Comparison of ENCODE assay signal across 14 mouse cellular contexts in genomic region chr9:61388689-61389403, GRCm38 (mm10). TPM values are rescaled to one million over a fixed set of nuclear protein-coding genes. Genes with fewer than 3 reads are reported as not detected.
DNase-seq lines count a peak whose midpoint lies in the region; ATAC-seq and TF ChIP-seq lines count a peak whose summit lies in the region.
"Had no signal": no experiment of that assay in that cellular context is flagged by ENCODE, and none has a peak within 500 bp of the region (broad histone marks: within the 10 kb centered on the region; RNA-seq: fewer than 3 reads in every experiment).

No protein-coding gene starts in this region.

- H3K4me2 ChIP-seq in lung, embryonic 14.5 days = no peak overlapping the region
- no peak overlapping the region for H3K4me2 ChIP-seq in embryonic facial prominence, embryonic 11.5 days (ENCODE audit: low read depth, low read length)
- H3K4me2 ChIP-seq in kidney, embryonic 16.5 days (replicated peaks; ENCODE audit: low read depth, low read length) = no peak overlapping the region
- H3K4me2 ChIP-seq in midbrain, embryonic 14.5 days (ENCODE audit: low read length) = no peak overlapping the region
- H3K4me2 ChIP-seq: forebrain, embryonic 12.5 days; neural tube, embryonic 12.5 days had no signal

- no peaks in the 10 kb centered on the region for H3K9me3 ChIP-seq in lung, embryonic 14.5 days (ENCODE audit: low read depth, low read length)
- no peaks in the 10 kb centered on the region for H3K9me3 ChIP-seq in embryonic facial prominence, embryonic 11.5 days (replicated peaks; ENCODE audit: control insufficient read depth, low read length)
- no peaks in the 10 kb centered on the region for H3K9me3 ChIP-seq in kidney, embryonic 16.5 days (ENCODE audit: low read length)
- H3K9me3 ChIP-seq in midbrain, embryonic 14.5 days (ENCODE audit: control insufficient read depth, low read length) = no peaks in the 10 kb centered on the region
- H3K9me3 ChIP-seq: forebrain, embryonic 12.5 days; neural tube, embryonic 12.5 days had no signal

- TF ChIP-seq POLR2A in cerebellum, adult 2 months (IDR thresholded peaks at IDR 0.05; ENCODE audit: borderline replicate concordance, insufficient read depth, low read length) = no peak

- H3K36me3 ChIP-seq in lung, embryonic 14.5 days (ENCODE audit: insufficient read depth) = peaks cover 71% of the 10 kb centered on the region
- H3K36me3 ChIP-seq in embryonic facial prominence, embryonic 11.5 days (replicated peaks; ENCODE audit: control insufficient read depth, insufficient read depth, low read depth, low read length) = peaks cover 9% of the 10 kb centered on the region
- H3K36me3 ChIP-seq in kidney, embryonic 16.5 days (ENCODE audit: insufficient read depth, low read length) = peaks cover 31% of the 10 kb centered on the region
- H3K36me3 ChIP-seq in midbrain, embryonic 14.5 days (ENCODE audit: control insufficient read depth, insufficient read depth, low read length) = peaks cover 40% of the 10 kb centered on the region

- WGBS in lung, embryonic 14.5 days = 49% methylated on average over 14 of the region's 14 CpGs
- WGBS in embryonic facial prominence, embryonic 11.5 days = 47% methylated on average over 14 of the region's 14 CpGs
- 28% methylated on average over 14 of the region's 14 CpGs for WGBS in kidney, embryonic 16.5 days
- 44% methylated on average over 14 of the region's 14 CpGs for WGBS in midbrain, embryonic 14.5 days
- WGBS in cerebellum, adult 2 months = 66% methylated on average over 14 of the region's 14 CpGs

- H3K27me3 ChIP-seq in lung, embryonic 14.5 days (ENCODE audit: insufficient read depth, low read length) = peaks cover 4% of the 10 kb centered on the region; the same call in 1 of the 2 replicates
- H3K27me3 ChIP-seq in embryonic facial prominence, embryonic 11.5 days (ENCODE audit: control insufficient read depth, insufficient read depth, low read length) = no peaks in the 10 kb centered on the region
- no peaks in the 10 kb centered on the region for H3K27me3 ChIP-seq in kidney, embryonic 16.5 days (ENCODE audit: insufficient read depth, low read length)
- 0 out of 2 replicates have a peak, but pooled peaks cover 3% of the 10 kb centered on the region for H3K27me3 ChIP-seq in midbrain, embryonic 14.5 days (ENCODE audit: control insufficient read depth, insufficient read depth, low read length)
- H3K27me3 ChIP-seq in cerebellum, adult 2 months (ENCODE audit: control insufficient read depth, insufficient read depth, low read length) = no peaks in the 10 kb centered on the region
- H3K27me3 ChIP-seq: neural tube, embryonic 12.5 days had no signal

- no peak overlapping the region for H3K4me3 ChIP-seq in lung, embryonic 14.5 days (ENCODE audit: low read depth, low read length)
- no peak overlapping the region for H3K4me3 ChIP-seq in embryonic facial prominence, embryonic 11.5 days (ENCODE audit: low read depth, low read length)
- no peak overlapping the region for H3K4me3 ChIP-seq in kidney, embryonic 16.5 days (ENCODE audit: low read length)
- H3K4me3 ChIP-seq in midbrain, embryonic 14.5 days (replicated peaks; ENCODE audit: low read depth, low read length) = no peak overlapping the region
- no peak overlapping the region for H3K4me3 ChIP-seq in cerebellum, adult 2 months (replicated peaks; ENCODE audit: insufficient read depth, low read depth, low read length)
- H3K4me3 ChIP-seq: forebrain, embryonic 12.5 days; heart, adult 2 months; neural tube, embryonic 12.5 days had no signal

- H3K4me1 ChIP-seq in lung, embryonic 14.5 days (ENCODE audit: insufficient read depth) = peaks cover 17% of the 10 kb centered on the region
- peaks cover 15% of the 10 kb centered on the region for H3K4me1 ChIP-seq in embryonic facial prominence, embryonic 11.5 days (ENCODE audit: control insufficient read depth, insufficient read depth, low read length)
- peaks cover 74% of the 10 kb centered on the region for H3K4me1 ChIP-seq in kidney, embryonic 16.5 days (ENCODE audit: insufficient read depth, low read length)
- H3K4me1 ChIP-seq in midbrain, embryonic 14.5 days (ENCODE audit: control insufficient read depth, insufficient read depth, low read length) = peaks cover 75% of the 10 kb centered on the region
- peaks cover 37% of the 10 kb centered on the region for H3K4me1 ChIP-seq in cerebellum, adult 2 months (ENCODE audit: control insufficient read depth, insufficient read depth, low read length)

- no peak overlapping the region for H3K9ac ChIP-seq in lung, embryonic 14.5 days
- H3K9ac ChIP-seq in embryonic facial prominence, embryonic 11.5 days (replicated peaks; ENCODE audit: low read length) = no peak overlapping the region
- H3K9ac ChIP-seq in kidney, embryonic 16.5 days (replicated peaks; ENCODE audit: low read length) = no peak overlapping the region
- no peak overlapping the region for H3K9ac ChIP-seq in midbrain, embryonic 14.5 days (replicated peaks; ENCODE audit: low read length)
- H3K9ac ChIP-seq: forebrain, embryonic 12.5 days; neural tube, embryonic 12.5 days had no signal

- no peak for TF ChIP-seq CTCF in lung, embryonic 14.5 days (IDR thresholded peaks at IDR 0.05; ENCODE audit: low read depth)
- TF ChIP-seq CTCF in cerebellum, adult 2 months (IDR thresholded peaks at IDR 0.05; ENCODE audit: borderline replicate concordance, insufficient read depth, low read depth, low read length) = no peak

- ATAC-seq in lung, embryonic 14.5 days (ENCODE audit: insufficient read depth) = peak; percentile 32; the same call in 1 of the 2 replicates
- no peak for ATAC-seq in embryonic facial prominence, embryonic 11.5 days (replicated peaks; ENCODE audit: insufficient number of reproducible peaks, low FRiP score, low TSS enrichment, low read depth)
- ATAC-seq in kidney, embryonic 16.5 days (ENCODE audit: low FRiP score, low TSS enrichment) = no peak
- ATAC-seq in midbrain, embryonic 14.5 days (ENCODE audit: low FRiP score, low TSS enrichment) = no peak
- no peak for ATAC-seq in erythroblast, adult 5-6 weeks (replicated peaks; ENCODE audit: low FRiP score, poor library complexity, severe bottlenecking)
- ATAC-seq: activated CD4-positive, CD25-positive, alpha-beta regulatory T cell, adult 4 months had no signal

- no peak for DNase-seq in lung, embryonic 14.5 days
- DNase-seq in lung, postnatal 10 days = no peak
- peak; percentile 65 for DNase-seq in embryonic facial prominence, embryonic 11.5 days (ENCODE audit: low spot score)
- DNase-seq in midbrain, embryonic 14.5 days = no peak
- DNase-seq in cerebellum, adult 2 months = no peak
- DNase-seq: cerebellum, adult 9-10 months; heart, adult 2 months; heart, postnatal 14 days had no signal

- H3K27ac ChIP-seq in lung, embryonic 14.5 days (ENCODE audit: low read depth) = no peak overlapping the region
- H3K27ac ChIP-seq in embryonic facial prominence, embryonic 11.5 days (replicated peaks; ENCODE audit: low read depth, low read length) = no peak overlapping the region
- H3K27ac ChIP-seq in kidney, embryonic 16.5 days (ENCODE audit: low read length) = peak overlapping the region; percentile 21; the same call in 1 of the 2 replicates
- 0 out of 2 replicates have a peak overlapping the region, but pooled peaks have one; percentile 5 for H3K27ac ChIP-seq in midbrain, embryonic 14.5 days (replicated peaks; ENCODE audit: low read depth, low read length)
- no peak overlapping the region for H3K27ac ChIP-seq in cerebellum, adult 2 months (ENCODE audit: insufficient read depth, low read length)
- H3K27ac ChIP-seq: forebrain, embryonic 12.5 days; heart, adult 2 months; macrophage; neural tube, embryonic 12.5 days had no signal

RNA-seq across cellular contexts. Expression of gene Tle3, which starts 16.7 kb away (rescaled TPM):
- polyA plus RNA-seq in lung, embryonic 14.5 days (2014; fragmentation: Nextera tagmentation; extraction: Ambion mirVana) = 28.7 and 32.5 TPM in 2 replicates
- 31.4 and 37.7 TPM in 2 replicates for polyA plus RNA-seq in embryonic facial prominence, embryonic 11.5 days (2014; fragmentation: Nextera tagmentation; extraction: Ambion mirVana)
- polyA plus RNA-seq in kidney, embryonic 16.5 days (2015; fragmentation: Nextera tagmentation; extraction: Ambion mirVana) = 26.0 and 30.8 TPM in 2 replicates
- polyA plus RNA-seq in midbrain, embryonic 14.5 days (2014; fragmentation: Nextera tagmentation; extraction: Ambion mirVana) = 36.4 and 43.8 TPM in 2 replicates
- 10.8 and 24.0 TPM in 2 replicates for total RNA-seq in erythroblast, adult 5-6 weeks (2015; ENCODE audit: low replicate concordance)
- total RNA-seq in erythroblast, adult 5-6 weeks (2017; ENCODE audit: low replicate concordance) = 11.6 and 16.6 TPM in 2 replicates
- polyA plus RNA-seq in cerebellum, adult 2 months (2012; rRNA removed) = 50.6 and 62.0 TPM in 2 replicates

Comparison
In these comparisons a context has a peak if more than half of its experiments do, and no peak if none do; other contexts are left out.
1. H3K27ac ChIP-seq: peak in kidney, embryonic 16.5 days (single experiment) and midbrain, embryonic 14.5 days (single experiment); none in lung, embryonic 14.5 days (single experiment), embryonic facial prominence, embryonic 11.5 days (single experiment) and cerebellum, adult 2 months (single experiment).